Mouse (Mus musculus) hindbrain, embryonic 10.5 days (tissue): ENCODE data around the gene Ets1. TPM values are rescaled to one million over a fixed set of nuclear protein-coding genes. Genes with fewer than 3 reads are reported as not detected.

ENCODE experiments used
- DNase-seq: peaks from one replicate; pipeline ENCODE4 v3.0.0-alpha.2; 2017; ENCODE audit warnings: low spot score
- H3K27ac ChIP-seq: fragments of 300-500 bp; sonication (generic); 2 replicates; pipeline ENCODE4 v1.5.1; 2016; ENCODE audit warnings: mild to moderate bottlenecking, moderate library complexity
- H3K27me3 ChIP-seq: fragments of 300-500 bp; sonication (generic); 2 replicates; pipeline ENCODE4 v1.6.1; 2016; ENCODE audit warnings: mild to moderate bottlenecking; ENCODE audit not compliant: poor library complexity, insufficient read depth, severe bottlenecking
- H3K36me3 ChIP-seq: fragments of 300-500 bp; sonication (generic); 2 replicates; pipeline ENCODE4 v1.6.1; 2016; ENCODE audit warnings: mild to moderate bottlenecking, moderate library complexity
- H3K4me1 ChIP-seq: fragments of 300-500 bp; sonication (generic); replicated peaks from 2 replicates; pipeline ENCODE4 v1.6.1; 2016; ENCODE audit warnings: mild to moderate bottlenecking
- H3K4me3 ChIP-seq: fragments of 300-500 bp; sonication (generic); 2 replicates; pipeline ENCODE4 v1.5.1; 2016; ENCODE audit warnings: mild to moderate bottlenecking, moderate library complexity
- H3K9me3 ChIP-seq: fragments of 300-500 bp; sonication (generic); 2 replicates; pipeline ENCODE4 v1.6.1; 2016; ENCODE audit warnings: mild to moderate bottlenecking, moderate library complexity
- WGBS: fragments of 180-500 bp; shearing (Covaris S2); methylation state at CpG from one replicate; pipeline ENCODE4 v1.1.7; 2016; 5-methylcytosine and 5-hydroxymethylcytosine counted together
- polyA plus RNA-seq: library from polyadenylated mRNA; unstranded; fragments of >200 nt; fragmentation: Nextera tagmentation; extraction: Ambion mirVana; gene quantifications from 2 replicates; pipeline ENCODE4 v1.2.1, GENCODE M21; 2016

Ets1 gene
- polyA plus RNA-seq, 1 experiment from 2014 or later: 29.0 TPM

DNA sequence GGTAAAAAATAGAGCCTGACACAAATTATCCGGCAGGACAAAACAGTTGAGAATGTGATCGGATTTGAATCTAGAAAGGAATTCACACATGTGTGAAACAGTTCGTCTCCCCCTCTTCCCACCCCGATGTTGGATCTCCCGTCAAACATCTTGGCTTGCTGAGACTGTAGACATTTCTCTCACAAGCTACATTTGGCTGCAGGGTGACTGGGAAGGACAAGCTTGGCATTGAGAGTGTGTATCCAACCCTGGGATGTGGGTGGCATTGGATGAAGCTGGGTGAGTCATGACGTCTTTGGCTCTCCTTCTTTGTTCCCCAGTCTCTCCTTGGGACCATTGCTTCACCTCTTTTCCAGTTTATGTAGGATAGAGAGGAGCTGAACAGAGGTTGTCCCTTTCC, 16.4 kb upstream of the Ets1 start:
- no peak for DNase-seq
- WGBS: 91% methylated on average over 6 of the region's 6 CpGs
- H3K4me1 ChIP-seq: peaks cover 7% of the 10 kb centered on the region; the same call in 1 of the 2 replicates
- peaks cover 49% of the 10 kb centered on the region for H3K27me3 ChIP-seq
- no peaks in the 10 kb centered on the region for H3K9me3 ChIP-seq
- H3K4me3 ChIP-seq: no peak overlapping the region
- H3K36me3 ChIP-seq: no peaks in the 10 kb centered on the region
- no peak overlapping the region for H3K27ac ChIP-seq

- Histone ChIP-seq H3K27me3 (peaks cover 41% of the 10 kb centered on the region), H3K36me3 (no peaks in the 10 kb centered on the region), H3K4me1 (peaks cover 7% of the 10 kb centered on the region; the same call in 1 of the 2 replicates), H3K27ac (no peak overlapping the region), H3K4me3 (no peak overlapping the region), H3K9me3 (no peaks in the 10 kb centered on the region)
- 97% methylated on average over 3 of the region's 3 CpGs for WGBS
- DNase-seq: no peak
These were observed 15.6 kb upstream of the Ets1 start for GRCm38 (mm10) chr9:32620446-32620845.

DNA sequence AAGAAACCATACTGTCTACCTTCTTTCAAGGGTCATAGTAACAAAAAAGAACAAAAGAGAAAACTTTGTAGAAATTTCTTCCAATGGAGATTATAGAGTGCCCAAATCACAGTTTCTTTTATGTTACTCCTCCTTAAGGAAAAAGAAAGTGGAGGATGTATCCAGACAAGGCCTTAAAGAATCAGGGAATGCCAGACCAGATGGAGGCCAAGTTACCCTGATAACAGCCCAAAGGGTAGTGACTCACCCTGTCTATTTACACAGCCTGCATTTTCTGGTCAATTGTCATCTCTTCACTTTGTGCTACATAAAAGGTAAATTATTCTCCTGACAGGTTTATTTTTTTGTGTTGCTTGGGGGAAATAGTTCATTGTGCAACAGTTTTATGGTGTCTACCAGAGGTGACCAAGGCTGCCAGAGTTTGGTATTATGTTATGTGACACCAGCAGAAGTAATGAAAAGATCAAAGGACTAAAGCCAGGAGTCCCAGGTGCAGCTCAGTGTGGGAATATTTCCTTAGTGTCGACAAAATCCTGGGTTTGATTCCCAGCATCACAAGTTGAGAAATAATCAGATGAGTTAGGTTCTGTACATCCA, 6.5 kb upstream of the Ets1 start:
- H3K4me3 ChIP-seq: no peak overlapping the region
- H3K9me3 ChIP-seq: no peaks in the 10 kb centered on the region
- 67% methylated on average over 1 of the region's 1 CpGs for WGBS
- no peak for DNase-seq
- no peak overlapping the region for H3K27ac ChIP-seq
- no peaks in the 10 kb centered on the region for H3K4me1 ChIP-seq
- no peaks in the 10 kb centered on the region for H3K36me3 ChIP-seq
- peaks cover 13% of the 10 kb centered on the region for H3K27me3 ChIP-seq

DNA sequence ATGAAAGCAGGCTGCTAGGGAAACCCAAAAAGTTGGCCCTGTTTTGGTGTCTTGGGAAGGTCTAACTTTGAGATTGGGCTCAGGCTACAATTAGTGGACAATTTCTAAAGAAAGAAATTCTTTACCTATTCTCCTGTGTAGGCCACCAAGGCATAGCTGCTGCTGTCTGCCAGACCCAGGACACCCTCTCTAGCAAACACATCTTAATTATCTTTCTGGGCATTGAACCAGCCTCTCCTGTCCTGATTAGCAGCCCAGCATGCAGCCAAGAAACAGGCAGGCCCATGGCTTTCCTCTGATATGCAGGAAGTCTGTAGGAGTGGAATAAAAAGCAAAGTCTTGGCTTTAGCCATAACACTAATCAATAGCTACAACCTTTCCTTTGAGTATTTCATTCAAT, 4.7 kb upstream of the Ets1 start:
- Histone ChIP-seq H3K4me1 (peaks cover 6% of the 10 kb centered on the region; the same call in 1 of the 2 replicates), H3K27me3 (peaks cover 25% of the 10 kb centered on the region), H3K36me3 (no peaks in the 10 kb centered on the region), H3K4me3 (no peak overlapping the region), H3K9me3 (no peaks in the 10 kb centered on the region), H3K27ac (no peak overlapping the region)
- DNase-seq: no peak

GRCm38 (mm10) chr9:32632237-32632636, 3.8 kb upstream of the Ets1 start:
- Histone ChIP-seq H3K4me1 (peaks cover 11% of the 10 kb centered on the region; the same call in 1 of the 2 replicates), H3K27me3 (peaks cover 34% of the 10 kb centered on the region), H3K36me3 (no peaks in the 10 kb centered on the region), H3K9me3 (no peaks in the 10 kb centered on the region), H3K4me3 (no peak overlapping the region), H3K27ac (no peak overlapping the region)
- WGBS: 68% methylated on average over 7 of the region's 7 CpGs
- DNase-seq: no peak

DNA sequence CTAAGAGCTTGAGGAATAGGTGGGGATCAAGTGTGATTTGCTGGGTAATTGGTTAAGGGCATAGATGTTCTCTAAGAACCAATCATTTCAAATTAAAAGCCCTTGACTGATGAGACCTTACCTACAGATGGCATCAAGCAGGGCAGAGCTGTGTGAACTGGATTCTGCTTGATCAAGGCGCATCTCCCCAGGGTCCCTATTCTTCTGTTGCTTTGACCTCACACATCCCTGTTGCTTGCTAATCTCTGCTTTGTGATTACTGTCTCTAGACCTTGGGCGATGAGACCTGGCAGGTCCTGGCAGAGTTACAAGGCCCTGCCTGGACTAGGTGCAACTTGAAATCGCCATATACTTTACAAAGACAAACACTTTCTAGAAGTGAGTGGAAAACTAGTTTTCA, 9.0 kb downstream of the Ets1 start:
- Histone ChIP-seq H3K9me3 (no peaks in the 10 kb centered on the region), H3K27me3 (peaks cover 46% of the 10 kb centered on the region), H3K4me1 (peaks cover 17% of the 10 kb centered on the region; the same call in 1 of the 2 replicates), H3K27ac (no peak overlapping the region), H3K36me3 (no peaks in the 10 kb centered on the region), H3K4me3 (no peak overlapping the region)
- DNase-seq: no peak
- 34% methylated on average over 3 of the region's 3 CpGs for WGBS

GRCm38 (mm10) chr9:32645475-32645874, 9.5 kb downstream of the Ets1 start:
- WGBS: 11% methylated on average over 9 of the region's 9 CpGs
- H3K4me3 ChIP-seq: no peak overlapping the region

DNA sequence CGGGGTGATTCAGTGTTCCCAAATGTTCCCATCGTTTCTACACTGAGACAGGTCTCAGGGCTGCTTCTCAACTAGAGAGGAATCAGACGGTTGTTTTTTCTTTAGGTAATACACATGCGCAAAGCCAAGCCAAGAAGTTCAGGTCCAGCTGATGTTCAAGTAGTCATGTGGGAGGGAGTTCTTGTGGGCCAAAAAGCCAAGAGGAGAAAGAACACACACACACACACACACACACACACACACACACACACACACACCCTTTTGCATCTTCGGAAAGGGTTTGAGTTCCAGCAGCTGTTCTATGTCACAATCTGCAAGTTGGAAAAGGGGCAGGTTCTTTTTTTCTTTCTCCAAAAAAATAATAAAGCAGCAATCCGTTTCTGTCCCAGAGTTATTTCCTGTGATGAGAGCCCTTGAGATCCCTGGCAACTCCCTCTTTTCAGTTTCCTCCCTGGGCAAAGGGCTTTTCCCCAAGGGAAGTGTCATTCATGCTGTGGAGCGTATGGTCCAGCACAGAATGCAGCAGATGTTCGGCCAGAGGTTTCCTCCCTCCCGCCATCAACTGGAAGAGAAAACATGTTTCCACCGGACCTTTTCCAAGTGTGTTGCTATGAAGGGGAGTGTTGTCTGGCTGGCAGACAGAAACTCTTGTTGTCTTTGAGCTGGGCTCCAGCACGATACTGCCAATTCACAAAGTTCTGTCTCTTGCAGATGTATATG, 10.7 kb downstream of the Ets1 start:
- Histone ChIP-seq H3K9me3 (no peaks in the 10 kb centered on the region), H3K36me3 (no peaks in the 10 kb centered on the region), H3K27ac (no peak overlapping the region), H3K27me3 (peaks cover 45% of the 10 kb centered on the region), H3K4me3 (peak overlapping the region; percentile 9; the same call in 1 of the 2 replicates), H3K4me1 (peaks cover 17% of the 10 kb centered on the region; the same call in 1 of the 2 replicates)
- WGBS: 42% methylated on average over 11 of the region's 11 CpGs
- DNase-seq: no peak

More at GRCm38 (mm10) chr9:32645475-32645874, 9.5 kb downstream of the Ets1 start:
- H3K27me3 ChIP-seq: peaks cover 45% of the 10 kb centered on the region
- H3K4me1 ChIP-seq: peaks cover 17% of the 10 kb centered on the region; the same call in 1 of the 2 replicates
- H3K36me3 ChIP-seq: no peaks in the 10 kb centered on the region
- no peaks in the 10 kb centered on the region for H3K9me3 ChIP-seq
- DNase-seq: no peak
- no peak overlapping the region for H3K27ac ChIP-seq

DNA sequence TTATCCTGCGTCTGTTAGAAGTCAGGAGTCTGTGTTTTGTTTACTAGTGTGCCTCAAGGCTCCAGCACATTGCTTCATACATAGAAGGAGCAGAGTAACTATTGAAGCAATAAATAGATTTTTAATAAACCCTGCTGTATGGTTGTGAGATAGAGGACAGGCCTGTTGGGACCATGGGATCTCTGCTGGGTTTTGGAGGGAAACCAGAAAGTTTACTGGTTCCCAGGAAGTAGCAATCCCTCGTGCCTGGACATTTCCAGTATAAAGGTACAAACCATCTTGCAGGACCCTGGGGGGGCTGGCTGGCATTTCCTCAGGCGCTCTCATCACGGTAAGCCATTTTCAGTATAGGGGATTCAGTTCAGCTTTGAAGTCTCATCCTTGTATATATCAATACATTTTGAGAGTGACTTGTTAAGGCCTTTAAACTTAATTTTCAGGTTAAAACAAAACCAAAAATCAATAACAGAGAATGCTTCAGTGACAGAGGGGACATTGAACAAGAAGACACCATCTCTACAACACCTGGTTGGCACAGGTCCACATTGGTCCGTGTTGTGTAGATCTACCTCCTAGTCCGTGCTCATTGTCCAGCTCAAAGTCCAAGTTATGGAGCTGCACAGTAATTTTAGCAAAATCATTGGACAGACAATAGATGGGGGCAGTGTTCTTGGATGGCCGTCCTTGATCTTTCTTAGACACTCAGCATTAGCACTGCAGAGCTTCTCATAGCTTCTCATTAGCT, 11.7 kb downstream of the Ets1 start:
- H3K4me1 ChIP-seq: peaks cover 17% of the 10 kb centered on the region; the same call in 1 of the 2 replicates
- no peaks in the 10 kb centered on the region for H3K9me3 ChIP-seq
- no peak overlapping the region for H3K4me3 ChIP-seq
- H3K36me3 ChIP-seq: no peaks in the 10 kb centered on the region
- DNase-seq: no peak
- H3K27ac ChIP-seq: no peak overlapping the region
- 82% methylated on average over 7 of the region's 7 CpGs for WGBS
- peaks cover 45% of the 10 kb centered on the region for H3K27me3 ChIP-seq

DNA sequence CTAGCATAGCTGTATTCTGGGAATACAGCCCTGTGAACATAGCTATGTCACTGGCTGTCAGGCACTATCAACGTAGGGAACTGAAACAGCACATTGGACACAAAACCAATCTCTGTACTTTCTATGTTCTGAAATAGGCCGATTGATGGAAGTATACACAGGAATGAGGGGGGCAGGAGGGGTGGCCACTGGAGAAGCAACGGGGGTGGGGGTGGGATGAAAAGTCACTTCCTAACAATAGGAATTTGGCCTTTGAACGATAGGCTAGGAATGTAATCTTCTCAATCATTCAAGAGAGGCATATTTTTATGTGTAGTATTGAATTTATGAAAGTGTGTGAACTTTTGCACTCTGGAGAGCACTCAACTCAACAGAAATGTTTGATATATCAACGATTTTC, 12.3 kb downstream of the Ets1 start:
- peaks cover 45% of the 10 kb centered on the region for H3K27me3 ChIP-seq
- no peaks in the 10 kb centered on the region for H3K9me3 ChIP-seq

DNA sequence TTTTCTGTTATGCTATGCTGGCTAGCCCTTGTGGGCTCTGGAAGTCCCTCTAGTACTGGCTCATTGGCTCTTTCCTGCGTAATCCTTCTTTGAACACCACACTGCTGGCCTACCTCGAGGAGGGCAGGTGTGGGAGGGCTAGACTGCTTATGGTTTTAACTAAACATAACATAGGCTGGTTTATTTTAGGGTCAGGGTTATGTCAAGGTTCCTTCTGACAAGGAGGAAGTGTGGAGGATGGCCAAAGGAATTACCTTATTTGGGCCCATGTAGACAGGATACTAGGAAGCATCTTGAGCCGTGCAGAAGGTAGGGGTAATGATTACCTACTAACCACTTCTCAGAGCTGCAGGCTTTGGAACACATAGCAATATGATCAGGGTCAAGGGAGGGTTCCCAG, 14.7 kb downstream of the Ets1 start:
- DNase-seq: no peak
- Histone ChIP-seq H3K27me3 (peaks cover 28% of the 10 kb centered on the region), H3K9me3 (no peaks in the 10 kb centered on the region), H3K36me3 (no peaks in the 10 kb centered on the region), H3K4me1 (peaks cover 13% of the 10 kb centered on the region; the same call in 1 of the 2 replicates), H3K4me3 (no peak overlapping the region), H3K27ac (no peak overlapping the region)
- WGBS: 83% methylated on average over 3 of the region's 3 CpGs

More for the DNA sequence above, 12.3 kb downstream of the Ets1 start:
- H3K4me1 ChIP-seq: peaks cover 17% of the 10 kb centered on the region; the same call in 1 of the 2 replicates
- H3K27ac ChIP-seq: no peak overlapping the region
- no peak for DNase-seq
- H3K4me3 ChIP-seq: no peak overlapping the region
- 87% methylated on average over 5 of the region's 5 CpGs for WGBS
- no peaks in the 10 kb centered on the region for H3K36me3 ChIP-seq

DNA sequence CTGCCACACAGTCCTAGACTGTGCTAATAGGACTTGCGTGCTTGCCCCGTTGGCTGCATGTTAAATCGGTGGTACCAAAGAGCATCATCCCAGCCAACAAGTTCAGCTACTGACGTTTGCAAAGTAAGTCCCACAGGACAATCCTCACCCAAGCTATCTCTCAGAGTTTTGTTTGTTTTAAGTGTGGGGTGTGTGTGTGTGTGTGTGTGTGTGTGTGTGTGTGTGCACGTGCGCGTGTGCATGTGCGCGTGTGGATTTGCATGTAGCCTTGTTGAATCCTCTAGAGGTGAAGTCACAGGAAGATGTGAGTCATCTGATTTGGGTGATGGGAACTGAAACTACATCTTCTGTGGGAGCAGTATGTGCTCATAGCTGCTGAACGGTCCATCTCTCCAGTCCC, 16.1 kb downstream of the Ets1 start:
- Histone ChIP-seq H3K9me3 (no peaks in the 10 kb centered on the region), H3K27ac (no peak overlapping the region), H3K27me3 (peaks cover 14% of the 10 kb centered on the region), H3K36me3 (no peaks in the 10 kb centered on the region), H3K4me1 (peaks cover 9% of the 10 kb centered on the region; the same call in 1 of the 2 replicates), H3K4me3 (no peak overlapping the region)
- WGBS: 94% methylated on average over 10 of the region's 10 CpGs
- DNase-seq: no peak

DNA sequence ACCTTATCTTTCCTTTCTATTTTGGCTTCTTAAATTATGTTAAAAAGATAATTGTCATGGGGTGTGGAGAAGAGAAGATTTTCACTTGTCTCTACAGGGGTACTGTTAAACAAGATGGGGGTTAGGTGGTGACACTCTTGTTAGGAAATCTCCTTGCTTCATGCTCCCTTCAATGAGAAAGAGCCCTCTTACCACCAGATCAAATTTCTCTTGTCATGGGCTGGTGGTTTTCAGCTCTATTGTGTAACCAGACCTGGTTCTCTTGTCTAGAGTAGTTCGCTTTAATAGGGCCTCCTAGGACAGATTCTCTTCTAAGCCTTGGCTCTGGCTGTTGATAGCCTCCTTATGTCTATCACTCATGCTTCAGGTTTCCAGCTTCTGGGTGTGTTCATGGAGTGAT, 18.3 kb downstream of the Ets1 start:
- H3K4me3 ChIP-seq: no peak overlapping the region
- no peaks in the 10 kb centered on the region for H3K36me3 ChIP-seq
- H3K27ac ChIP-seq: no peak overlapping the region
- H3K4me1 ChIP-seq: peaks cover 9% of the 10 kb centered on the region; the same call in 1 of the 2 replicates
- WGBS: 70% methylated on average over 1 of the region's 1 CpGs
- H3K9me3 ChIP-seq: no peaks in the 10 kb centered on the region
- no peak for DNase-seq
- H3K27me3 ChIP-seq: 0 out of 2 replicates have a peak, but pooled peaks cover under 1% of the 10 kb centered on the region
